Mouse (Mus musculus) heart, adult 2 months (tissue): ENCODE measurements at regions not wholly inside any gene's neighbourhood (a gene's known extent, or its start where the extent isn't known, plus 50 kb on each side); places are given as distances from the start of the nearest gene placed in this dataset.

Source experiments
- DNase-seq, 2 experiments: peaks; one replicate each; pipeline ENCODE4 v3.0.0; 2021
- H3K27ac ChIP-seq: fragments of 200-600 bp; 2 replicates; pipeline ENCODE4 v1.8.1; 2022
- H3K27me3 ChIP-seq: fragments of 200-500 bp; 2 replicates; pipeline ENCODE4 v1.6.1; 2012; ENCODE audit warnings: mild to moderate bottlenecking, low read length, inconsistent platforms, mixed read lengths; ENCODE audit not compliant: control insufficient read depth, insufficient read depth
- H3K36me3 ChIP-seq: fragments of 200-500 bp; 2 replicates; pipeline ENCODE4 v1.6.1; 2012; ENCODE audit warnings: low read length, inconsistent platforms; ENCODE audit not compliant: control insufficient read depth, insufficient read depth
- H3K4me1 ChIP-seq: fragments of 200-500 bp; 2 replicates; pipeline ENCODE4 v1.6.1; 2011; ENCODE audit warnings: low read length; ENCODE audit not compliant: control insufficient read depth, insufficient read depth
- H3K4me3 ChIP-seq: fragments of 200-600 bp; 2 replicates; pipeline ENCODE4 v1.8.1; 2022
- H3K79me2 ChIP-seq: fragments of 200-500 bp; replicated peaks from 2 replicates; pipeline ENCODE4 v1.6.1; 2012; ENCODE audit warnings: mild to moderate bottlenecking, inconsistent platforms, low read length, moderate library complexity, mixed read lengths; ENCODE audit not compliant: control insufficient read depth, insufficient read depth
- H3K9ac ChIP-seq: fragments of 200-500 bp; 2 replicates; pipeline ENCODE4 v1.6.1; 2012; ENCODE audit warnings: low read depth, mild to moderate bottlenecking, control low read depth, inconsistent platforms, low read length, mixed read lengths
- CTCF ChIP-seq: fragments of 200-600 bp; IDR thresholded peaks from 2 replicates; pipeline ENCODE4 v1.8.1; 2022; ENCODE audit warnings: antibody characterized with exemption, mild to moderate bottlenecking, moderate library complexity
- EP300 ChIP-seq: fragments of 200-500 bp; IDR thresholded peaks from 2 replicates; pipeline ENCODE4 v1.6.1; 2011; ENCODE audit warnings: low read depth, low read length, control low read depth; ENCODE audit not compliant: insufficient read depth
- POLR2A ChIP-seq: fragments of 200-500 bp; IDR thresholded peaks from 2 replicates; pipeline ENCODE4 v1.6.1; 2011; ENCODE audit warnings: mild to moderate bottlenecking, low read depth, low read length, control low read depth; ENCODE audit not compliant: insufficient read depth
- WGBS: fragments of 180-500 bp; shearing (Covaris S2); methylation state at CpG from one replicate; pipeline ENCODE4 v1.1.7; 2018; 5-methylcytosine and 5-hydroxymethylcytosine counted together
- intact Hi-C: fragments of 180-260 bp; cut with DNase I; formaldehyde crosslinking; loops from one replicate; pipeline ENCODE4 v1.15.1; 2025

DNA sequence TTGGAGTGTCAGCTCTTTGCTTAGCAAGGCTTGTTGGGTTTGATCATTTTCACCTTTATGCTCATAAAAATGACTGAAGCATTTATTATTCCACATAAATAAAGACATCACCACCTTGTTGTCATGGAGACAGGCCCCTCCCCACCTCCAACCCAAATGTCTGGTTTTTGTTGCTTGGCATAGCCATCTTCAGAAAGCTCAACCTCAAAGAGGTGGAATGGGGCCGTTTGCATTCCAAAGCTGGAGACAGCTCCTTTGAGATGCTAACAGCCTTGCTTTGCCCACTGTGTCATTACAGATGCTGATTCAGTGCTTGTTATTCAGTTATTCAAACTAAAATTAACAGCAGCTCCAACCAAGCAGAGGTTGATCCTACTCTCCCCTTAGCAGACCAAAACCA, 51.9 kb upstream of the Lgalsl start:
- TF ChIP-seq POLR2A = no peak
- TF ChIP-seq CTCF = no peak
- TF ChIP-seq EP300 = no peak
- intact Hi-C loops = no loop called here
- no peaks in the 10 kb centered on the region for H3K4me1 ChIP-seq
- DNase-seq = no peak
- H3K27me3 ChIP-seq = no peaks in the 10 kb centered on the region
- no peak overlapping the region for H3K4me3 ChIP-seq
- no peaks in the 10 kb centered on the region for H3K36me3 ChIP-seq
- no peak overlapping the region for H3K9ac ChIP-seq
- H3K27ac ChIP-seq = no peak overlapping the region
- H3K79me2 ChIP-seq = no peaks in the 10 kb centered on the region
- WGBS = 59% methylated on average over 1 of the region's 1 CpGs

GRCm38 (mm10) chr11:20883907-20884306, 53.1 kb upstream of the Lgalsl start:
- 77% methylated on average over 2 of the region's 2 CpGs for WGBS
- Histone ChIP-seq H3K27ac (no peak overlapping the region), H3K9ac (no peak overlapping the region), H3K4me3 (no peak overlapping the region), H3K4me1 (no peaks in the 10 kb centered on the region), H3K27me3 (no peaks in the 10 kb centered on the region), H3K36me3 (no peaks in the 10 kb centered on the region), H3K79me2 (no peaks in the 10 kb centered on the region)
- DNase-seq = no peak
- intact Hi-C loops = no loop called here
- no peak for TF ChIP-seq CTCF
- no peak for TF ChIP-seq EP300
- no peak for TF ChIP-seq POLR2A

DNA sequence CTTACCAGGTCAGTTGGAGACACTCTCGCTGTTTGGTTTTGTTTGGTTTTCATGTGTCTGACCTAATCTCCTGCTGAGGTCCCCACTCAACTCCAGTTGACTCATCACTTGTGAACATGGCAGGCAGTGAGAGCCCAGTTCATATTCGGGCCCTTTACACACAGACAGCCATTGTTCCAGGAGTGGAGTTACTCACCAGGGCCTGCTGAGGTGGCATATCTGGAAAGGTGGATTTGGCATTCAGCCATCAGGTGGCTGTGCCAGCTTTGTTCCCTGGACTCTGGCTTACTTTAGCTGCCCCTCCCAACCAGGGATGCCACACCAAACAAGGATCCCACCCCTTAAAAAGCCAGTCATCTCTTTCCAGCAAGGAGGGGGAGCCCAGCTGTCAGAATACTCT, 56.2 kb upstream of the Lgalsl start:
- Histone ChIP-seq H3K4me1 (no peaks in the 10 kb centered on the region), H3K27ac (no peak overlapping the region), H3K79me2 (no peaks in the 10 kb centered on the region), H3K36me3 (no peaks in the 10 kb centered on the region), H3K4me3 (no peak overlapping the region), H3K9ac (no peak overlapping the region), H3K27me3 (no peaks in the 10 kb centered on the region)
- no peak for DNase-seq
- 84% methylated on average over 2 of the region's 2 CpGs for WGBS
- intact Hi-C loops = no loop called here
- TF ChIP-seq CTCF (no peak), POLR2A (no peak), EP300 (no peak)

DNA sequence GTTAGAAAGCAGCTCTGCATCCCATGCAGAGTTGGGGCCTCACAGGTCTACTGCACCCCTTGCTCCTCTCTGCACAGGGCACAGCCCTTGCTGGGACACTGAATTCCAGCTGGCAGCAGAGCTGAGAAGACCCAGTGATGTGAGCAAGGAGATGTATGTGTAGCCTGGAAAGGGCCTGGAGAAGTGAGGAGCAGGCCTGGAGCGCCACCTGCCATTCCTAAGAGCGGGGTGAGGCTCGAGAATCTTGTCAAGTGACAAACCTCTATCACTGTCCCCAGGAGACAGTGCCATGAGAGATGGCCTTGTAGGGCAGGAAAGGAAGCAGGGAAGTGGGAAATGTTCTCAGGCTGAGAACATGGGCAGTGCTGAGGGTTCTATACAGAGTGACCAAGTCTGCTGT, 59.6 kb upstream of the Lgalsl start:
- 67% methylated on average over 3 of the region's 3 CpGs for whole genome bisulfite sequencing

DNA sequence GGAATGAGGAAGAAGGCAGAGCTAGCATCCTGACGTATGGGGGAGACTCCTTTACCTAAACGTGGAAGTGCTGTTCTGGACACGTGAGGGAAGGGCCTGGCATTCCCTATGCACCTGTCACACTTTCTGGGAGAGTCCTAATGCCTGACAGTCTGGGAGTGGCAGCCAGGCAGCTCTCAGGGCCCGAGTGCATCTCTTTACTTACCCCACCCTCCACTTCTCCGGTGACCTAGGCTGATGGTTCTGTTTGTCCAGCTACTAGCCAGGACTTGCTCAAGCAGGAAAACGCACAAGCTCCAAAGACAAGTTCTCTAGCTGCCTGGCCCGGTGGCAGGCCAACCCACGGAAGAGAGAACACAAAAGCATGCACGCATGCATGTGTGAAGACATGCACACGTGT, 60.9 kb upstream of the Lgalsl start:
- Histone ChIP-seq H3K79me2 (no peaks in the 10 kb centered on the region), H3K4me3 (no peak overlapping the region), H3K27ac (no peak overlapping the region), H3K4me1 (peaks cover 3% of the 10 kb centered on the region), H3K36me3 (no peaks in the 10 kb centered on the region), H3K27me3 (no peaks in the 10 kb centered on the region), H3K9ac (no peak overlapping the region)
- DNase-seq = no peak
- TF ChIP-seq EP300 (no peak), CTCF (no peak), POLR2A (no peak)
- intact Hi-C loops = no loop called here
- WGBS = 86% methylated on average over 10 of the region's 10 CpGs

More for the DNA sequence above, 59.6 kb upstream of the Lgalsl start:
- no peak overlapping the region for H3K27ac ChIP-seq
- H3K79me2 ChIP-seq = no peaks in the 10 kb centered on the region
- no peaks in the 10 kb centered on the region for H3K4me1 ChIP-seq
- no peaks in the 10 kb centered on the region for H3K36me3 ChIP-seq
- peak; percentile 66 for TF ChIP-seq CTCF
- TF ChIP-seq EP300 = 0 out of 2 replicates have a peak, but pooled peaks have one; percentile 32
- no peak for TF ChIP-seq POLR2A
- intact Hi-C loops = loop anchor here (1.0 kb wide), 1 partner anchor 96 kb away; no protein-coding TSS in a partner anchor
- no peaks in the 10 kb centered on the region for H3K27me3 ChIP-seq
- H3K9ac ChIP-seq = no peak overlapping the region
- no peak for DNase-seq
- no peak overlapping the region for H3K4me3 ChIP-seq

DNA sequence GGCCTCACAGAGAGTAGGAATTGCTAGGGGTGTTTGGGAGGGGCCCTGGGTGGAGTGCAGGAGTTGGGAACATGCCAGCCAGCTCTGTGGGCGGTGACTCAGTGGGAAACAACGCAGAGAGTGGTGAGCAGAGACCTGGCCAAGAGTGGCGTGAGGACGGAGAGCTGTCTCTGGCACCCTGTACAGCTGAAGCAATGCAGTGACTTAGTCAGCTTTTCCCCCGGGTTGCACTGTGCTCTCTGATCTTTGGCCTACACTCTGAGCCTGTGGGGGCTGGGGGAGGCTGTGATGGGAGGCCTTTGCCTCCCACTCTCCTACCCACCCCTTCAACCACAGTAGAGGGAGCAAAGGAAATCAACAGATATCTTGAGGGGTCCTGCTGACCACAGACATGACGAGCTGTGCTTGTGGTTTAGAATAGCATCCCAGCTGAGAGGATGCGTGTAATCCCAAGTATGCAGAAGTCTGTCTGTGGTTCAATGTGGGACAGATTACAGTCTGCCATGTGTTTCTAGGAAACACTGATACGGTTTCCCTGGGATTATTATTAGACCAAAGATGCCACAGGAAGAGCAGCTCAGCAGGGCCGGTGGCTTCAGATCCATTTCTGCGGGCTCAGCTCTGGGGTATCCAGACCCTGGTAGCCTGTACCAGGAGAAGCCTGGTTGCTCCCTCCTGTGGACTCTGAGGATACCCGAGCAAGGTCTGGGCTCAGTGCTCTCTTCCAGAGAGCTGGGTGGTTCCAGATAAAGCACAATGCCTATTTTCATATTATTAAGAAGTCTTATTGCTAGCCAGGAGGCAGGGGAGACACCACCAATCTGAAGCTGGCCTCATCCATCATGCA, 65.6 kb upstream of the Lgalsl start:
- Histone ChIP-seq H3K79me2 (no peaks in the 10 kb centered on the region), H3K27ac (peak overlapping the region; percentile 53), H3K4me1 (peaks cover 8% of the 10 kb centered on the region), H3K36me3 (no peaks in the 10 kb centered on the region), H3K9ac (no peak overlapping the region), H3K4me3 (no peak overlapping the region), H3K27me3 (no peaks in the 10 kb centered on the region)
- DNase-seq = peak; percentile 64 to 74
- TF ChIP-seq POLR2A (no peak), CTCF (peak; percentile 17)
- intact Hi-C loops = loop anchor here (5.0 kb wide), 1 partner anchor 64 kb away; the partner anchor contains the start of gene Lgalsl
- 12% methylated on average over 11 of the region's 11 CpGs for WGBS
